Mouse (Mus musculus) intestine, embryonic 15.5 days (tissue): Measurements from ENCODE around the gene Tnpo3. TPM values are rescaled to one million over a fixed set of nuclear protein-coding genes. Genes with fewer than 3 reads are reported as not detected.

Experiments
- ATAC-seq: fragments of 200-750 bp; cut with Nextera tagmentation; 2 replicates; pipeline ENCODE4 v1.8.0; 2017; ENCODE audit warnings: moderate TSS enrichment, moderate library complexity
- H3K27ac ChIP-seq: fragments of 300-500 bp; sonication (generic); 2 replicates; pipeline ENCODE4 v1.5.1; 2015; ENCODE audit warnings: mild to moderate bottlenecking, inconsistent platforms
- H3K27me3 ChIP-seq: fragments of 300-500 bp; sonication (generic); replicated peaks from 2 replicates; pipeline ENCODE4 v1.6.1; 2015; ENCODE audit warnings: inconsistent platforms
- H3K36me3 ChIP-seq: fragments of 300-500 bp; sonication (generic); 2 replicates; pipeline ENCODE4 v1.6.1; 2015; ENCODE audit warnings: inconsistent platforms
- H3K4me1 ChIP-seq: fragments of 300-500 bp; sonication (generic); replicated peaks from 2 replicates; pipeline ENCODE4 v1.6.1; 2015; ENCODE audit warnings: inconsistent platforms
- H3K4me2 ChIP-seq: fragments of 300-500 bp; sonication (generic); replicated peaks from 2 replicates; pipeline ENCODE4 v1.6.1; 2015; ENCODE audit warnings: mild to moderate bottlenecking, inconsistent platforms
- H3K4me3 ChIP-seq: fragments of 300-500 bp; sonication (generic); replicated peaks from 2 replicates; pipeline ENCODE4 v1.5.1; 2015; ENCODE audit warnings: inconsistent platforms
- H3K9ac ChIP-seq: fragments of 300-500 bp; sonication (generic); 2 replicates; pipeline ENCODE4 v1.6.1; 2015; ENCODE audit warnings: inconsistent platforms
- H3K9me3 ChIP-seq: fragments of 300-500 bp; sonication (generic); 2 replicates; pipeline ENCODE4 v1.6.1; 2016; ENCODE audit warnings: inconsistent platforms
- WGBS: fragments of 180-500 bp; shearing (Covaris S2); methylation state at CpG from one replicate; pipeline ENCODE4 v1.1.7; 2015; 5-methylcytosine and 5-hydroxymethylcytosine counted together
- polyA plus RNA-seq: library from polyadenylated mRNA; unstranded; fragments of >200 nt; fragmentation: Nextera tagmentation; extraction: Ambion mirVana; gene quantifications from 2 replicates; pipeline ENCODE4 v1.2.1, GENCODE M21; 2015

Tnpo3 gene
- polyA plus RNA-seq, 1 experiment from 2014 or later: 78.8 TPM

DNA sequence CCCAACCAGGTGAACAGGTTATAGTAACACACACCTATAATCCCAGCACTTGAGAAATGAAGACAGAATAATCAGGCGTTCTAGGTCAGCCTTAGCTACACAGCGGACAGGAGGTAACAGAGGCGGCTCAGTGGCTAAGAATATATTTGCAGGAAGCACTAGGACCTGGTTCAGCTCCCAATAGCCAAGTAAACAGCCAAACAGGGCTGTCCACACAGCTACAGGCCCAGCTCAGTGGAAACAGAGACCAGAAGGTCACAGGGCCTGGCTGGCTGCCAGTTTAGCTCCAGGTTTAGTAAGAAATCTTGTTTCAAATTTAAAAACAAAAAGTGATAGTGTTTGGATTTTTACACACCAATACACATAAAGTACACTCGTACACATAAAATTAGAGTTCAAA, 115.6 kb downstream of the Tnpo3 start:
- Histone ChIP-seq H3K36me3 (no peaks in the 10 kb centered on the region), H3K4me3 (no peak overlapping the region), H3K9ac (no peak overlapping the region), H3K27ac (no peak overlapping the region), H3K4me1 (no peaks in the 10 kb centered on the region), H3K4me2 (no peak overlapping the region), H3K9me3 (no peaks in the 10 kb centered on the region), H3K27me3 (peaks cover 6% of the 10 kb centered on the region)
- no peak for ATAC-seq
- 83% methylated on average over 4 of the region's 4 CpGs for WGBS

Other genes with a start within 250 kb of the Tnpo3 start
- gene Opn1sw, start 221.4 kb downstream of the Tnpo3 start, polyA plus RNA-seq: 0.29 and 0.53 TPM in 2 replicates
- 7.4 and 7.7 TPM in 2 replicates for gene Ccdc136, start 213.6 kb downstream of the Tnpo3 start, polyA plus RNA-seq
- 9.7 and 10.1 TPM in 2 replicates for gene Flnc, start 176.6 kb downstream of the Tnpo3 start, polyA plus RNA-seq
- gene Atp6v1f, start 142.2 kb downstream of the Tnpo3 start, polyA plus RNA-seq: 294 and 331 TPM in 2 replicates
- 0.24 TPM in 1 of 2 replicates, not detected in the other for gene Atp6v1fnb, start 138.4 kb downstream of the Tnpo3 start, polyA plus RNA-seq
- gene Kcp, start 101.9 kb downstream of the Tnpo3 start, polyA plus RNA-seq: 13.7 and 15.5 TPM in 2 replicates
- 6.7 and 7.1 TPM in 2 replicates for gene Irf5, start 83.3 kb downstream of the Tnpo3 start, polyA plus RNA-seq
- gene Tspan33, start 84.3 kb upstream of the Tnpo3 start, polyA plus RNA-seq: 5.2 and 6.8 TPM in 2 replicates
- gene Smo, start 125.6 kb upstream of the Tnpo3 start, polyA plus RNA-seq: 29.4 and 30.1 TPM in 2 replicates
- 62.1 and 70.2 TPM in 2 replicates for gene Ahcyl2, start 158.1 kb upstream of the Tnpo3 start, polyA plus RNA-seq